Mouse (Mus musculus) lung, embryonic 15.5 days (tissue): ENCODE results near the gene Olfr1480. TPM values are rescaled to one million over a fixed set of nuclear protein-coding genes. Genes with fewer than 3 reads are reported as not detected.

Experiments
- ATAC-seq: fragments of 200-750 bp; cut with Nextera tagmentation; 2 replicates; pipeline ENCODE4 v1.8.0; 2017; ENCODE audit warnings: moderate number of reproducible peaks, borderline replicate concordance; ENCODE audit not compliant: low FRiP score, low TSS enrichment; ENCODE audit errors: extremely low read depth
- H3K27ac ChIP-seq: fragments of 300-500 bp; sonication (generic); 2 replicates; pipeline ENCODE4 v1.5.1; 2015; ENCODE audit warnings: moderate library complexity, mild to moderate bottlenecking, inconsistent platforms
- H3K27me3 ChIP-seq: fragments of 300-500 bp; sonication (generic); 2 replicates; pipeline ENCODE4 v1.6.1; 2015; ENCODE audit warnings: inconsistent platforms
- H3K36me3 ChIP-seq: fragments of 300-500 bp; sonication (generic); 2 replicates; pipeline ENCODE4 v1.6.1; 2015; ENCODE audit warnings: inconsistent platforms
- H3K4me1 ChIP-seq: fragments of 300-500 bp; sonication (generic); 2 replicates; pipeline ENCODE4 v1.6.1; 2015; ENCODE audit warnings: inconsistent platforms
- H3K4me2 ChIP-seq: fragments of 300-500 bp; sonication (generic); 2 replicates; pipeline ENCODE4 v1.6.1; 2015; ENCODE audit warnings: inconsistent platforms, mild to moderate bottlenecking, moderate library complexity
- H3K4me3 ChIP-seq: fragments of 300-500 bp; sonication (generic); 2 replicates; pipeline ENCODE4 v1.5.1; 2015; ENCODE audit warnings: mild to moderate bottlenecking, inconsistent platforms
- H3K9ac ChIP-seq: fragments of 300-500 bp; sonication (generic); 2 replicates; pipeline ENCODE4 v1.6.1; 2015; ENCODE audit warnings: inconsistent platforms
- H3K9me3 ChIP-seq: fragments of 300-500 bp; sonication (generic); 2 replicates; pipeline ENCODE4 v1.6.1; 2016; ENCODE audit warnings: inconsistent platforms
- WGBS: fragments of 180-500 bp; shearing (Covaris S2); methylation state at CpG from one replicate; pipeline ENCODE4 v1.1.7; 2015; 5-methylcytosine and 5-hydroxymethylcytosine counted together
- polyA plus RNA-seq: library from polyadenylated mRNA; unstranded; fragments of >200 nt; fragmentation: Nextera tagmentation; extraction: Ambion mirVana; gene quantifications from 2 replicates; pipeline ENCODE4 v1.2.1, GENCODE M21; 2015

The Olfr1480 gene
- polyA plus RNA-seq: not detected in 2 replicates

DNA sequence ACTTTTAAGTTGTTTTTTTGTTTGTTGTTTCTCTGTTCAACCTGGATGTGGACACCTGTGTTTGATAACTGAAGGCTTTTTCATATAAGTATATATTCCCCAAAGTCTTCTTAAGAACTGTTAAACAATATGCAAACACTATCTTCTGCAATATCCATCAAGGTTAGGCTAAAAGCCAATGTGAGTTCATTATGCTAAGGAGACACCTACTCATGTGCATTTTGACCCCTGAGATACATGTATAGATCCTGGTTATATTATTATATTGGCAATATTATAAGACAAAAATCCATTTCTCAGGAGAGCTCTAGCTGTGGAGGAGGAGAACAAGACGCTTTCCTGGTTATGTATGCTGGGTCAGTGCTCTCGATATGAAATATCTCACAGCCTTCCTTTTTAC is at the start of gene Olfr1480:
Gene Olfr1480 (plus strand): TSS at position 301 of the 400 bp plus-strand sequence.
- ATAC-seq: no peak
- Histone ChIP-seq H3K9me3 (no peaks in the 10 kb centered on the region), H3K36me3 (no peaks in the 10 kb centered on the region), H3K27ac (no peak within 1 kb of the TSS), H3K4me1 (no peaks in the 10 kb centered on the region), H3K4me2 (no peak within 1 kb of the TSS), H3K4me3 (no peak within 1 kb of the TSS), H3K27me3 (no peaks in the 10 kb centered on the region), H3K9ac (no peak within 1 kb of the TSS)
- WGBS: 69% methylated on average over 2 of the region's 2 CpGs

DNA sequence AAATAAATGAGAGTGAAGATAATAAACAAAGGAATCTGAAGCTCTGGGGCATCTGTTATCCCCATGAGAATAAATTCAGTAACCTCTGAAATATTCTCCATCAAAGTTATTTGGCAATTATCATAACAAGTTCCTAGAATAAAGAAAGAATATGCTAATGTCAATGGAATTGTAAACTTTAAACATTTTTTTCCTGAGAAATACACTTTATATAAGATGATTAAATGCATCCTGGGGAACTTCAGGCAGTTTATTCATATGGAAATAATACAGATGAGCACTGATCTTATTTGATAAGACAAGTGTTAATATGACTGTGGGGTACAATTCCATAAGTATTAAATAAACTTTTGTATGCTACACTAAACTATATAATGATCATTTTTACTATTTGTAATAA is 47.6 kb upstream of the Olfr1480 start, which contains the start of gene Olfr1475:
Gene Olfr1475 (minus strand): TSS at position 101 of the 400 bp plus-strand sequence.
- no peak within 1 kb of the TSS for H3K27ac ChIP-seq
- no peaks in the 10 kb centered on the region for H3K4me1 ChIP-seq
- no peaks in the 10 kb centered on the region for H3K9me3 ChIP-seq
- H3K4me3 ChIP-seq: no peak within 1 kb of the TSS
- ATAC-seq: no peak
- no peak within 1 kb of the TSS for H3K4me2 ChIP-seq
- H3K36me3 ChIP-seq: no peaks in the 10 kb centered on the region
- no peaks in the 10 kb centered on the region for H3K27me3 ChIP-seq
- no peak within 1 kb of the TSS for H3K9ac ChIP-seq

DNA sequence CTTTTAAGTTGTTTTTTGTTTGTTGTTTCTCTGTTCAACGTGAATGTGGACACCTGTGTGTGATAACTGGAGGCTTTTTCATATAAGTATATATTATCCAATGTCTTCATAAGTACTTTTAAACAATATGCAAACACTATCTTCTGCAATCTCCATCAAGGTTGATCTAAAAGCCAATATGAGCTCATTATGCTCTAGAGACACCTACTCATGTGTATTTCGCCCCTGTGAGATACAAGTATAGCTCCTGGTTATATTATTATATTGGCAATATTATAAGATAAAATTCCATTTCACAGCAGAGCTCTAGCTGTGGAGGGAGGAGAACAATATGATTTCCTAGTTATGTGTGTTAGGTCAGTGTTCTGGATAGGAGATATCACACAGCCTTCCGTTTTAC is 27.5 kb upstream of the Olfr1480 start, which contains the start of gene Olfr1477:
Gene Olfr1477 (plus strand): TSS at position 301 of the 400 bp plus-strand sequence.
- Histone ChIP-seq H3K4me2 (no peak within 1 kb of the TSS), H3K9ac (no peak within 1 kb of the TSS), H3K4me1 (no peaks in the 10 kb centered on the region), H3K4me3 (no peak within 1 kb of the TSS), H3K27me3 (no peaks in the 10 kb centered on the region), H3K36me3 (no peaks in the 10 kb centered on the region), H3K9me3 (no peaks in the 10 kb centered on the region), H3K27ac (no peak within 1 kb of the TSS)
- no peak for ATAC-seq
- 63% methylated on average over 3 of the region's 3 CpGs for WGBS

Other genes starting within 250 kb of the Olfr1480 start
- gene Olfr1465, start 212.4 kb upstream of the Olfr1480 start, polyA plus RNA-seq: not detected in 2 replicates
- gene Olfr1466, start 189.1 kb upstream of the Olfr1480 start, polyA plus RNA-seq: not detected in 2 replicates
- gene Olfr1467, start 165.7 kb upstream of the Olfr1480 start, polyA plus RNA-seq: not detected in 2 replicates
- gene Olfr1469, start 120.1 kb upstream of the Olfr1480 start, polyA plus RNA-seq: not detected in 2 replicates
- gene Olfr1471, start 84.5 kb upstream of the Olfr1480 start, polyA plus RNA-seq: not detected in 2 replicates
- not detected in 2 replicates for gene Olfr1472, start 71.8 kb upstream of the Olfr1480 start, polyA plus RNA-seq
- gene Olfr1474, start 58.3 kb upstream of the Olfr1480 start, polyA plus RNA-seq: not detected in 2 replicates
- not detected in 2 replicates for gene Olfr1475, start 47.7 kb upstream of the Olfr1480 start, polyA plus RNA-seq
- not detected in 2 replicates for gene Olfr1477, start 27.4 kb upstream of the Olfr1480 start, polyA plus RNA-seq
- not detected in 2 replicates for gene Olfr1484, start 55.6 kb downstream of the Olfr1480 start, polyA plus RNA-seq
- gene Olfr1487, start 89.5 kb downstream of the Olfr1480 start, polyA plus RNA-seq: not detected in 2 replicates
- not detected in 2 replicates for gene Olfr1489, start 103.7 kb downstream of the Olfr1480 start, polyA plus RNA-seq
- gene Olfr1490, start 123.2 kb downstream of the Olfr1480 start, polyA plus RNA-seq: not detected in 2 replicates
- gene Olfr1491, start 169.4 kb downstream of the Olfr1480 start, polyA plus RNA-seq: not detected in 2 replicates
- gene Olfr1493-ps1, start 195.4 kb downstream of the Olfr1480 start, polyA plus RNA-seq: not detected in 2 replicates
- gene Olfr1494, start 211.8 kb downstream of the Olfr1480 start, polyA plus RNA-seq: not detected in 2 replicates
- gene Olfr1495, start 236.7 kb downstream of the Olfr1480 start, polyA plus RNA-seq: not detected in 2 replicates
- not detected in 2 replicates for gene Olfr1496, start 250.0 kb downstream of the Olfr1480 start, polyA plus RNA-seq